Mouse (Mus musculus): ENCODE data around the gene Arhgap19. TPM values are rescaled to one million over a fixed set of nuclear protein-coding genes. Genes with fewer than 3 reads are reported as not detected.

The Arhgap19 gene
- total RNA-seq, 2 experiments from 2014 or later: 1.8 to 2.4 TPM

DNA sequence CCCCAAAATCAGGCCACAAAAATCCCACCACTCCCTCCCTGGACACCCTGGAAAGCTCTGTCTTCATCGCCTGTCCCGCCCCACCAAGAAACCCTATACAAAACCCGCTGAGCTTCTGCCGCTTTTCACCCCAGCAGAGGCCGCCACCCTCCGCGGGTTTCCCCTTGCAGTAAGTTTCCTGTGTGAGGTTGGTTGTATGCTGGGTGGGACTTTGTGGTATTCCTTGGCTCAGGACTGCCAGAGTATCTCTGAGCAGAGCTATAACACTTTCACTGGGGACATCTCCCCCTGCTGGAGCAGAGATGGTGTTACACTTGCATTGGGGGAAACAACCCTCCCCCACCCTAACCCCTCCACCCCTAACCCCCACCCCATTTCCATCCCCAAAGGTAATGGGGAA lies 1.5 kb upstream of the Arhgap19 start:
- DNase-seq: no peak

DNA sequence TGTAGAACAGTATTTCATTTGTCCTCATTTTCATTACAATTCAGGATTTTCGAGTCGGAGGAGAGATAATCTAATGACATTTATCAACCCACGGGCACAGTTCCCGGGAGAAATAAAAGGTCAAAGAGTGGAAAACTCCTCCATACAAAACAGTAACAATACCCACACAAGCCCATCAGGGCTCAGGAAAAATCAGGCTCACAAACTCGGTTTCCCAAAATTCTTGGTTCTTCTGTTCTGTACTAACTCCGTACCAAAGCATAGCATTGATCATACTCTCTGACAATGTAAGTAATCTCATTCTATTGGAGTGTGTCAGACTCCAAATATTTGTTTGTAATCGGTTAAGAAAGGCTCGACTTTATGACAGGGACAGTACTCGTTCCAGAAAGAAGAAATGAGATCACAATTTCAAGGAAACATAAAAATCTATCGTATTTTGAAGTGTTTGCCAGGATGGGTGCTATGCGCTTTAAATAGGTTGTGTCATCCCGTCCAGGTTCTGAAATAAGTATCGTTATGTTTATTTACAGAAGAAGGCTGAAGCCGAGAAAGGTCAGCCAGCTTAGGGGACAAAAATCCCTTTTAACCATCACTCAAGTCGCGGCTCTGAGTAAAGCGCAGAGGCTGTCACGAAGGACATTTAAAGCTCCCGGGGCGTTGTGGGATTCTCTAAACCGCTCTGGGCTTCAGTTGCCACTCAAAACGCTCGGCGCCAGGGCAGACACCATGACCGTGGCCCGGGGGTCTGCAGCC lies 683 bp downstream of the Arhgap19 start:
- no peak for DNase-seq
- intact Hi-C loops (cut with DNase I): loop anchor here (2.0 kb wide), 1 partner anchor 48 kb away; the partner anchor contains the start of gene Frat2

More for the DNA sequence above, 1.5 kb upstream of the Arhgap19 start:
- intact Hi-C loops (cut with DNase I): no loop called here

DNA sequence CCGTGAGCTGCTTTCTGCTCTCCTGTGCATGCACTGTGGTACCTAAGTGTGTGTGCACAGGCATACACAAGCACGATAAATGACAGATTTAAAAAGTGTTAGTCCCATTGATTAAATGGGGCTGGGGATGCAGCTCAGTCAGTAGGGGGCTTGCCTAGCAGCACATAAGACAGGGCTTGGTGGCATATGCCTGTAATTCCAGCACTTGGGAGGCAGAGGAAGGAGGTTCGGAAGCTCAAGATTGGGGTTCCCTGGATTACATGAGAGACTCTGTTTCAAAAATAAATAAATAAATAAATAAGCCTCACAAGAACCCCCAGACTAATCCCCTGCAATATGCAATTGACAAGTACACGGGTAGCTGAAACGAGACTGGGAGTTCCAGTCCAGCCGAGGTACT lies 1.4 kb downstream of the Arhgap19 start:
- intact Hi-C loops (cut with DNase I): loop anchor here (2.0 kb wide), 1 partner anchor 48 kb away; the partner anchor contains the start of gene Frat2
- DNase-seq: no peak

DNA sequence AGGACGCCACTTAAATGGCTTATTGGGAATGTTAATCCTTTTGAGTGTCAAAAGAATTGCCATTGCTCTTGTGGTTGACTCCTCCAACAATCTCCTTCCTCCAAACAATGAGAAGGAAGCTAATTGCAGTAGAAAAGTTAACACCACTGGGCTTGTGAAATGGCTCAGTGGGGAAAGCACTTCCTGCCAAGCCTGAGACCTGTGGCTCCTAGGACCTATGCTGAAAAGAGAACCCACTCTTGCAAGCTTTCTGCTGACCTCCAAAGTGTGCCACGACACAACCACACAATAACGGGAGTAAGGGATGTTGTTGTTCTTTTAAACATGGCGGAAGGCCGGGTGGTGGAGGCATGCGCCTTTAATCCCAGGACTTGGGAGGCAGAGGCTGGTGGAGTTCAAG lies 4.3 kb downstream of the Arhgap19 start:
- intact Hi-C loops (cut with DNase I): no loop called here
- no peak for DNase-seq

DNA sequence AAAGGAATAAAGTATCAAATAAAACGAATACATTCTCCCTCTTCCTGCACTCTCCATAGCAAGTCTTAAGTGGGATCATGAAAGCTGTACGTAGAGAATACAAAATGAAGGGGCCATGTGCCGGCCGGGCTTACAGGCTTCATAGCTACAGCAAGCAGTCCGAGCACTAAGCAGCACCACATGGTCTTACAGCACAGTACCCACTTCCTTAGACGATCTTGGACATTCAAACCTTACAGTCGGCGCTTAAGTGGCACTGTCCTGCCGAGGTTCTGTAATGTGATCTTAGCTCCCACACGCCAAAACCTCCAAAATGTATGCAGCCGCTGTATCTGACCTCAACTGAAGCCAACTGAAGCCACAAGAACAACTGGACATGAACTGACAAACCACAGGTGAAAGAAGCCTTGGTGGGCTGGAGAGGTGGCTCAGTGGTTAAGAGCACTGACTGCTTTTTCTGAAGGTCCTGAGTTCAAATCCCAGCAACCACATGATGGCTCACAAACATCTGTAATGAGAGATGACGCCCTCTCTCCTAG lies 5.0 kb downstream of the Arhgap19 start:
- DNase-seq: no peak
- intact Hi-C loops (cut with DNase I): no loop called here

DNA sequence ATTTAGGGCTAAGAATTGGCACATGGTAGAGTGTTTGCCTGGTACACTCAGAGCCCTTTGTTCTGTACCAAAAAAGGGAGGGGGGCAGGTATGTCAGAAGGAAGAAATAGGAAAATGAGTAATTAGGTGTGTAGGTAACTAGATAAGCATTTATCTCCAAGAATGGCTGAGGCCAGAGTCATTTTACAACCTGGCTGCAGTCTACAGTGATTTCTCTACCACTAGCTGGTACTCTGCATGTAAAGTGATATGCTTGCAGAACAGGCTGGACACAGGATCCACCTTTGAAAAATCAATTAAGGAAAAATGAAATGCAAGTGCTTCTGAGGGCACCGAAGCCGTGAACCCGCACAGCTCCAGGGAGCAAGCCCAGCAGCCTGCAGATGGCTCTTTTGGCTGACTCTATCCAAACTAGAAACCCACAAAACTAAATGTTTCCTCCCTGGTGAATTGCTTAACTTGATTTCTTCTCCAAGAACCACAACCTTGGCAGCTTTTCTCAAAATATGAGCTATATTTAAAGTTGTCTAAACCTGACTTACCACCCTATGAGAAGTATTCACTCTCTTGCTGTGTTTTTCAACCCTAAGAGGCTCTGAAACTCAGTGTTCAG lies 5.6 kb downstream of the Arhgap19 start:
- DNase-seq: no peak
- intact Hi-C loops (cut with DNase I): no loop called here

DNA sequence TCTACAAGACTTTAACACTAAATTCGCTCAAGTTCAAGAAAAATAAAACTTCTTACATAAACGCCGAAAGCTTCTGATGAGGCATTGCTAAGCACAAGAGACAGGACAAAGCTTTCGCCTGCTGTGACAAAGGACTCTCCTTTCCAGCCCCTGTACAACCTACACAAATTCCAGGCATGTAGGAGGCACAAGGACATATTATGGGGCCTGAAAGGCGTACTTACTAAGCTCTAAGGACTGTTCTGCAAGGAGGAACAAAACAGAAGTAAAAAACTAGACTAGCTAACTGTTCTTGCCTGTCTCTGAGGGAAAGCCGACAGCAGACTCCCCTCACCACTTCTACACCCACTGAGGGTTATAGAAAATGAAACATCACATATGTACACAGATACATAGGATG lies 6.9 kb downstream of the Arhgap19 start:
- intact Hi-C loops (cut with DNase I): no loop called here

DNA sequence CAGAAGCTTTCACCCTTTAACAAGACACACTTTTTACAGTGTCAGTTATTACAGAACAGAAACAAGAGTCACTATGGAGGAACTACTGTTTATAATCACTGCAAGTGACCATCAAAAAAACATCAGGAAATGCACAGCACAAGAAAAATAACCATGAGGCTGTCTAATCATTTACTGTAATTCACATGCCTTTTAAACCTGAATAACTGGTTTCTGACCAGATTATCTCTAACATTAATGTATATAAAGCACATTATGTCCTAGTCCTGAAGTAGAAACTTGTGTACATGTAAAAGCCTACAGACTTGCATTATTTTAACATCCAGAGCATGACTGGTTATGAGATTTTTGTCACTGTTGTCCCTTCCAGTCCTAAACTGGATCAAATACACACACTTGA lies 7.8 kb downstream of the Arhgap19 start:
- intact Hi-C loops (cut with DNase I): no loop called here
- no peak for DNase-seq

More for the DNA sequence above, 6.9 kb downstream of the Arhgap19 start:
- DNase-seq: no peak

DNA sequence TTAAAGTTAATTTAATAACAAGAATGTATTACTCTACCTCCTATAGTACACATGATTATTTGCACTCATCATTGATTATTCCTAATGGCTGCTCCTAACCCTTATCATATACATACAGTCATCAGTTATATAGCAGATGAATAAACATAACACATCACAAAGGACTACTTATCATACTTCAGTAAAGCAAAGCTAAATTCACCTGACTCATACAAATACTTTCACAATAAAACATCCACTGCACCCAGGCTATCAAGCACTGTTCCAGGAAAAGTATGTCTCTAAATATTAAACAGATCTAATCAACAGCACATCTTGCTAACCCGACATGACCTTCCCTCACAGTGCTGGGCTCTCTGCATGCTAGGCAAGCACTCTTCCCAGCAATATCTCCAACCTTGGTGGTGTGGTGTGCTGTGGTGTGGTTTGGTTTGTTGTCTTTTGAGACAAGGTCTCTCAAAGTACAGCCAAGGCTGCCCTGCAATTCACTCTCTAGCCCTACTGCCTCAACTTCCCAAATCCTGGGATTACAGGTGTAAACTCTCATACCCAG lies 8.8 kb downstream of the Arhgap19 start:
- intact Hi-C loops (cut with DNase I): no loop called here
- no peak for DNase-seq

DNA sequence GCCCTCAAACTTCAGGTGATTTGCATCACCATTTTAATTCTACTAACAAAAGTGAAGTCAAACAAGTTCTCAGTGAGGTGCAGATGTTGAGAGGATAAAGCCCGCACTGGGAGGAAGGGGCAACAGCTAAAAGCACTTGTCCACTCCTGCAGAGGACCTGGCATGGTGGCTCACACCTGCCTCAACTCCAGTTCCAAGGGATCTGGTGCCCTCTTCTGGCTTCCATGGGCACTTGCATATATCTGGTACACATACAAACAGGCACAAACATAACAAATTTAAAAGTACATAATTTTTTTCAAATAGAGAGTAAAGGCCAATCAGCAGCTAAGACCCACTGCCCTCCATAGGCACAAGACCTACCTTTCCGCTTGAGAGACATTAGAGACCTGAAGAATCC lies 10.5 kb downstream of the Arhgap19 start:
- intact Hi-C loops (cut with DNase I): no loop called here
- DNase-seq: no peak

DNA sequence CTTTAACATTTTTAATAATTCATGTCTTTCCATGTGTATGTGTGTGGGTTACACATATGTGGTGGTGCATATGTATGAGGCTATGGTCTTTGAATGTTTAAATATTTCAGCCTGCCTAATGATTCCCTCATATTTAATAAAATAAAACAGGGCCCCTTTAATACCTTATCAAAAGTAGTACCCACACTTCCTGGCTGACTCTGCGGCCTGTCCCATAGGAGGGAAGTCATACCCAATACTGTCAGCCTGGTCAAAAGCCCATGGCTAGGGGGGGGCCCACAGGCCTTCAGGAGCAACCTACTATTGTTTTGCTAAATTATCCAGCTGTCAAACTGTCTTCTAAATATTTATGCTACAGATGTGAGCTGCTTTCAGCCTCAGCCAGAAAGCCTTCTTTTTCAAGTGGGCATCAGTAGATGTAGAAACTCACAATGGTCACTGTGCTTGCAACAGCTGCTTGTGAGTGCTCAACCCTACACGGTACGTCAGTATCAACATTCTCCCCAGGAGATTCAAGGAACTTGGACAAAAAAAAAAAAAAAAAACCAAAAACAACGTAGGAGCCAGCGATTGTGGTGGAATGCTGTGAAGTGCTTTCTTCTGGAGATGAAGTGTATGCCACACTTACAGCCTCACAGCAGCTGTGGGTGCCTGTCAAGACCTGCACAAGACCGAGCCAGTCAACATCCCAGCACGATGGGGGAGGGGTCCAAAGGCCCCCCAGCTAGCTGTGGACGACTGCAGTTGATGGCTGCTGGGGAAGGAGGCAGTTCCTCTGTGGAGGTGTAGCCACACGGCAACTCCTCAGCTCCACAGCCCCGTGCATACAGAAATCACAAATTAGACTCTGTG lies 12.5 kb downstream of the Arhgap19 start:
- DNase-seq: no peak
- intact Hi-C loops (cut with DNase I): no loop called here

DNA sequence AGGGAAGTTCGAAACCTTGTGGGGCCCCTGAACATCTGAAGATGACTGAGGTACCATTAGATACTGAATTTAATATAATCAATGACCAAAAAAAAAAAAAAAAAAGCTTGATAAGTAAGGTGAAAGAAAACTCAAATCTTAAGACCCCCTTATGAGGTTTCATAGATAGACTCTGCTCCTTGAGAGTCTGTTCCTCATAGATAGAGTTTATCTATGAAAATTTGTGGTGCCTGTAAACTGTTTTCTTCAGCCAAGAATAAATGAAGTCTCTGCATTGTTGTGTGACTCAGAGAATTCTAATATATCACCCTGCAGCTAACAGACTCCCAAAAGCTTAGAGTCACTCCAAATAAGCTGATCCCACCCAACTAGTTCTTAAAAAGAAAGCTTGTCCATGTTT lies 15.0 kb downstream of the Arhgap19 start:
- no peak for DNase-seq
- intact Hi-C loops (cut with DNase I): no loop called here

DNA sequence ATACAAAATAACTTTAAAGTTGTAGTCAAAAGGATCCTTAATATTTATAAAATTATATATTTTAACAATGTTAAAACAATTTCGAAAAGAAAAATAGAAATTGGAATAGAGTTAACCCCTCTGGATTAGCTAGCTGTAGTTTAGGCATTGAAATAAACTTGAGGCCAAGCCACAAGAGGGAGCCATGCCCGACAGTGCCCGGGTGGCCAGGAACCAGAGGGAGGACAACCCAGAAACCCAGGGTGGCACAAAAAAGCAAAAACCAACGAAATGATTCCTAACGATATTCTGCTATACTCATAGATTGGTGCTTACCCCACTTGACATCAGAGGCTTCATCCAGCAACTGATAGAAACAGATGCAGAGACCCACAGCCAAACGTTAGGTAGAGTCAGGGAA lies 24.3 kb downstream of the Arhgap19 start:
- no peak for DNase-seq
- intact Hi-C loops (cut with DNase I): no loop called here

DNA sequence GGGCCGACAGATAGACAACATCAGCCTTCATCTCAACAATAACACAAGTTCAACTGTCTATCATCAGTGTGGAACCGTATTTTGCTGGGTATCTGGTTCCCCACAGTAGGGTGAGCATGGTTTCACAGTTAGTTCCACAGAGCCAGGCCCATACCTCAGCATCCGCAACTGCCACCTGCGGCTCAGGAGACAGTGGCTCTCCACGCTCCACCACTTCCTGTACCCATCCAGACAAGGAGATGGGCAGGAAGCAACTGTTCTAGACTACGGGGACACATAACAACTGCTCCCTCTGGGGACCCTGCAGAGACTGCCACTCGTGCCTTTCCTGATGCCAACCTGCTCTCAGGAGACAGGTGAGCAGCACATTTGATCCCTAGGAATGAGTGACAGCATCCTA lies 33.1 kb downstream of the Arhgap19 start:
- intact Hi-C loops (cut with DNase I): no loop called here
- no peak for DNase-seq

DNA sequence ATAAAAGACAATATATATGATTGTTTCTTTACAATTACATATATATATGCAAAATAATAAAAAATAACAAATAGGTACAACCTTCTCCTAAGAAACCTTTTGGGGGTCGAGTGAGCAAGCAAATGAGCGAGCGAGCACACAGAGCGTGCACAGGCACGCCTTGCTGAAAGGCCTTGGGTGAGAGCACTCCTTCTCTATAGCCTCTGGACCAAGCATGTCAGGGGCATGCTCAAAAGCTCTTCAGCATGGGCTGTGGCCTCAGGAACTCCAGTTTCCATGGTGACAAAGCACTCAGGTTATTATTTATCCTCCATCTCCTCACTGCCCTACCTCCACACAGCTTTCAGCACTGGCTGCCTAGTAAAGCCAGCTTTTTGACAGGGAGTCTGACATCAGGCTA lies 35.2 kb downstream of the Arhgap19 start:
- intact Hi-C loops (cut with DNase I): no loop called here
- DNase-seq: no peak

DNA sequence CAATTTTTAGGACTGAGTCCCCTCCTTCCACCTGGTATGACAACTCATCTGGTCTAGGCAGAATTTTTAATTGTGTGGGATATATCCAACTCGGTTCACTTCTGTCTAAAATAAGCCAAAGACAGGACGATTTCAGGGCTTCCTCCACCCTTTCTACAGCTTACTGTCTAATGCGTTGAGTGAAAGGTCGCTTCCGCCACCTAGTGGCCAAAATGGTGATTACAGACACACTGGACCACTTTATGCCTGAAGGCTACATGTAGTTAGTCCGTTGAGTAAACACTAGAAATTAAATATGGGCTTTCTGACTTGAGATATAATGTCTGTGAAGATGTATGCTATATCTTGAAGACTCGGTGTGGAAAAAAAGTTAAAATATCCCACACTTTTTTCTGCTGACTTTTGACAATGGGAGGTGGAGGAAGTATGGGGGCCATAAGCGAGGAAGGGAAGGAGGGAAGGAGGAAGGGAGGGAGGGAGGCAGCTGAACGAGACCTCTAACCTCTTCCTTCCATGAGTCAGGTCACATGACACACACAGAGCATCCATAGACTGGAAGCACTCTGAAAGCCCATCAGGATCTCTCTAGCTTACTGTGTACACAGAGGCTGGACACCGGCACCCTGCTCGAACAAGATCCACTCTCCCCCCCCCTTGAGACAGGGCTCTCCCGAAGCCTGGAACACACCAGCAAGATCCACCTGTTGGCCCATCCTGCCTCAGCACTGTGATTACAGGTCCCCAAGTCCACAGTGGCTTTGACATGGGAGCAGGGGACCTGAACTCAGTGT lies 37.8 kb downstream of the Arhgap19 start:
- intact Hi-C loops (cut with DNase I): loop anchor here (1.0 to 5.0 kb wide), 4 partner anchors 108 to 677 kb away; no protein-coding TSS in a partner anchor
- DNase-seq: peak; percentile 82 to 91

DNA sequence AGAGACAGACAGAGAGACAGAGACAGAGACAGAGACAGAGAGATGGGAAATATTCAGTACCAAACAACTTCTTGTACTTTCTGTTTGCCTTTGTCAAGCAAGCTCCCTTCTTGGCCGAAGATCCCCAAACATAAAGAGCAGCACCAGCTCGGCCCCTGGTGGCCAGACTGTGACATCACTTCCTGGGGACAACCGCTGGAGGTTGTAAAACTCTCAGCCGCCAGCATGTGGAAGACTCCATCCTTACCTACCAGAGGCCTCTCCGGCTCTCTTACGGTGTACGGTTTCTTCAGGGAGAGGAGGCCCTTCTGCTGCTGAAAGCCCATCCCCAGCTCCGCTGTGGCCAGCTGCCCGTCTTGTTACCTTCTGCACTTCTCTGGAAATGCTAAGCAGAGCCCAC lies 40.3 kb downstream of the Arhgap19 start:
- intact Hi-C loops (cut with DNase I): loop anchor here (5.0 kb wide), 2 partner anchors 444 to 674 kb away; no protein-coding TSS in a partner anchor
- no peak for DNase-seq

DNA sequence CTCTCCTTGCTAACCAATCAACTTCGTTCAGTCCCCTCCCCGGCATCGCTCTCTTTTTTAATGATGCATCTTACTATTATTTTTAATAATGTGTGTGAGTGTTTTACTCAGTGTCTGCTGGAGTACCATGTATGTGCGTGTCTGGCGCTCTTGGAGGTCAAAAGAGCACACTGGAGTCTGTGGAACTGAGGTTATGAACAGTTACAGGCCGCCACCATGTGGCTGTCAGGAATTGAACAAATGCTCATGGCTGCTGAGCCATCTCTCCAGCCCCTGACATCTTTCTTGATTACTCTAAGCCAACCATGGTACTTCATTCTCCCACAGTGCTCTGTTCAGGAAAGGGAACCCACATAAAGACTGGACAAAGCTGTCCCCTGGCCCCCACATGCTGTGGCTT lies 42.1 kb downstream of the Arhgap19 start:
- intact Hi-C loops (cut with DNase I): loop anchor here (5.0 kb wide), 2 partner anchors 442 to 672 kb away; no protein-coding TSS in a partner anchor
- DNase-seq: no peak

DNA sequence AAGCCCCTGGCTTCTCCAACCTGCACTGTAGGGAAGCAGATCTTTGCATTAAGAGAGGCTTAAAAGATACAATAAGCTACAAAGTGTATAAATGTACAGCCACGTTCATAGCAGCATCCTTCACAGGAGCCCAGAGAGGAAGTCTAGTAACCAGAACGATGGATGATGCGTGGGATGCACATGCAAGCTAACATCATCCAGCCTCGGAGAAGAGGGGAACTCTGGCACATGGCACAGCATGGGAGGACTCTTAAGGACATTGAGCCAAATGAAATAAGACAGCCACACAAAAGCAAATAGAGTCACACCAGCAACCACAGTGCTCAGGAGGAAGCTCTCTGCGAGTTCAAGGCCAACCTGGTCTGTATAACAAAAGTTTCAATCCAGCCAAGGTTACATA lies 42.6 kb downstream of the Arhgap19 start:
- DNase-seq: no peak
- intact Hi-C loops (cut with DNase I): no loop called here

DNA sequence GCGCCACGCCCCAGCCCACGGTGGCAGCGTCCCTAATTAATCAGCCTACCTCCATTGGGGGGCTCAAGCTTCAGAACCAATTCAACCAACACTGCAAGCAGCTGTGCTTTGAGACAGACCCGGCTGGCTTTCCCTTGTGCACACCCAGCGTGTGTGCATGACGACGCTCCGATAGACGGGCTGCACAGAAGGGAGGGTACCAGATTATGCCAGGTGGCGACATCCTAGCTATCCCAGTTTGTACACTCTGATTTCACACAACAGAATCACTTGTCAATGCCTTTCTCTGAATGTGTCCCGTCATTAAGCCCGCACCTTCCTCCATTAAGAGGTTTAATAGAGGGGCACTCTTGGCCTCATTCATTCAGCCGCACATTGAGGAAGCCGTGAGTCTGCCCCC lies 47.1 kb downstream of the Arhgap19 start:
- no peak for DNase-seq
- intact Hi-C loops (cut with DNase I): no loop called here
